Mouse (Mus musculus) MEL (cell line): ENCODE results near the gene Gm20696. TPM values are rescaled to one million over a fixed set of nuclear protein-coding genes. Genes with fewer than 3 reads are reported as not detected.

Source experiments
- DNase-seq: peaks from one replicate; pipeline ENCODE4 v3.0.0; 2011; ENCODE audit warnings: low read depth, low spot score
- H3K27ac ChIP-seq: 2 replicates; pipeline ENCODE4 v1.5.1; 2012; ENCODE audit warnings: low read depth, mild to moderate bottlenecking, control low read depth, low read length, moderate library complexity; ENCODE audit not compliant: control insufficient read depth
- H3K27me3 ChIP-seq, 2 experiments: fragments of 150-350 bp in 1 of 2; sonication (generic) in 1 of 2; 2 replicates each; pipeline ENCODE4 v1.6.1; 2012; ENCODE audit warnings: low read length in 2 of 2, mild to moderate bottlenecking in 2 of 2, improper control_type of control experiment in 1 of 2, moderate library complexity in 1 of 2; ENCODE audit not compliant: insufficient read depth in 2 of 2, control insufficient read depth in 1 of 2
- H3K36me3 ChIP-seq, 2 experiments: 2 replicates each; pipeline ENCODE4 v1.6.1; 2012 to 2014; ENCODE audit warnings: low read length in 2 of 2, improper control_type of control experiment in 1 of 2, inconsistent platforms in 1 of 2, mild to moderate bottlenecking in 1 of 2; ENCODE audit not compliant: insufficient read depth in 2 of 2, control insufficient read depth in 1 of 2
- H3K4me1 ChIP-seq, 2 experiments: fragments of 150-350 bp in 1 of 2; sonication (generic) in 1 of 2; 2 replicates each; pipeline ENCODE4 v1.6.1; 2012; ENCODE audit warnings: low read length in 2 of 2, improper control_type of control experiment in 1 of 2, mild to moderate bottlenecking in 1 of 2; ENCODE audit not compliant: insufficient read depth in 2 of 2, control insufficient read depth in 1 of 2
- H3K4me3 ChIP-seq, 2 experiments: fragments of 150-350 bp in 1 of 2; sonication (generic) in 1 of 2; 2 replicates each; pipeline ENCODE4 v1.5.1; 2012; ENCODE audit warnings: low read depth in 2 of 2, low read length in 2 of 2, mild to moderate bottlenecking in 2 of 2, moderate library complexity in 2 of 2, control low read depth in 1 of 2, improper control_type of control experiment in 1 of 2; ENCODE audit not compliant: control insufficient read depth in 1 of 2, insufficient read depth in 1 of 2
- H3K79me2 ChIP-seq: 2 replicates; pipeline ENCODE4 v1.6.1; 2012; ENCODE audit warnings: mild to moderate bottlenecking, low read length, moderate library complexity; ENCODE audit not compliant: control insufficient read depth, poor library complexity, insufficient read depth
- H3K9ac ChIP-seq: 2 replicates; pipeline ENCODE4 v1.6.1; 2012; ENCODE audit warnings: low read depth, mild to moderate bottlenecking, control low read depth, low read length, moderate library complexity; ENCODE audit not compliant: control insufficient read depth, poor library complexity, severe bottlenecking
- H3K9me3 ChIP-seq: fragments of 150-350 bp; sonication (generic); replicated peaks from 2 replicates; pipeline ENCODE4 v1.6.1; 2012; ENCODE audit warnings: mild to moderate bottlenecking, low read length, improper control_type of control experiment, moderate library complexity; ENCODE audit not compliant: insufficient read depth
- GABPA ChIP-seq: IDR thresholded peaks from 2 replicates; pipeline ENCODE4 v1.6.1; 2012; ENCODE audit warnings: low read depth, mild to moderate bottlenecking, inconsistent platforms, low read length, improper control_type of control experiment, moderate library complexity
- polyA plus RNA-seq, 2 experiments: library from polyadenylated mRNA; stranded (reverse) in 1 of 2; unstranded in 1 of 2; fragments of >175 nt in 1 of 2; fragments of >200 nt in 1 of 2; gene quantifications; 2 replicates each; pipeline versions ENCODE4 v1.2.1 to v1.2.4; 2012; ENCODE audit warnings: low replicate concordance in 2 of 2, low read depth in 1 of 2; ENCODE audit not compliant: insufficient read length in 2 of 2, insufficient read depth in 1 of 2, missing spikeins in 1 of 2
- total RNA-seq: library from RNA; depleted of rRNA; stranded (reverse); fragments of 300-350 nt; gene quantifications from 2 replicates; pipeline ENCODE4 v1.2.3, GENCODE M21; 2012; rRNA removed

The Gm20696 gene
- total and polyA plus RNA-seq, 3 experiments: 0.07 to 0.39 TPM; not detected in 1

DNA sequence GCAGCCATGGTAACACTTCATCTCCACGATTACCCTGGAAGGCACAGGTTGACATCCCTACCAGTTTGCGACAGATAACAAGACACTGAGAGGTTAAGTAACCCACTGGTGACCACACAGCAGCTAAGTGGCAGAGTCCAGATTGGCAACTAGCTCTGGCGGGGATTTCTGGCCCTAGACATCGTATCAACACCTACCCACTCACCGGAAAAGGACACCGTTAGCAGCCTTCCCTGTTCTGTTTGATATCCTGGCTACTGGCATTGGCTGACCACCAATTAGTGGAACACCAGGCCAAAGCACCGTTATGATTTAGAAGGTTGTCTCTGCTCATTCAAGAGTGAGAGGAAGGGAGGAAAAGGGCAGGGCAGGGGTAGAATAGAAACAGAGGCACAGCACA, 456.4 kb downstream of the Gm20696 start:
- Histone ChIP-seq H3K27me3 (no peaks in the 10 kb centered on the region), H3K79me2 (no peaks in the 10 kb centered on the region), H3K9me3 (no peaks in the 10 kb centered on the region), H3K9ac (no peak overlapping the region), H3K4me3 (no peak overlapping the region), H3K4me1 (peaks cover 5 to 8% of the 10 kb centered on the region in 2 experiments; a peak in 3 of 4 replicates), H3K36me3 (peaks cover 0 to 13% of the 10 kb centered on the region in 2 experiments; a peak in 2 of 4 replicates), H3K27ac (no peak overlapping the region)
- no peak for TF ChIP-seq GABPA
- no peak for DNase-seq

Other genes starting within 250 kb of the Gm20696 start
- 16.1 and 20.8 TPM in 2 replicates for gene Foxp1, start 144.1 kb downstream of the Gm20696 start, total RNA-seq
- 10 to 100 TPM in 1 of 2 experiments, not detected in 1; 42.0 TPM for gene Foxp1, start 144.1 kb downstream of the Gm20696 start, polyA plus RNA-seq
- not detected in 2 replicates for gene Eif4e3, start within 50 bp of the Gm20696 start, total RNA-seq
- gene Eif4e3, start within 50 bp of the Gm20696 start, polyA plus RNA-seq: not detected
- not detected in 2 replicates for gene Gpr27, start 25.9 kb upstream of the Gm20696 start, total RNA-seq
- gene Gpr27, start 25.9 kb upstream of the Gm20696 start, polyA plus RNA-seq: not detected
- gene Prok2, start 59.6 kb upstream of the Gm20696 start, total RNA-seq: not detected in 2 replicates
- gene Prok2, start 59.6 kb upstream of the Gm20696 start, polyA plus RNA-seq: not detected